Mouse (Mus musculus) erythroid progenitor cell, adult 5-6 weeks (primary cell): ENCODE data around the gene Abca5. TPM values are rescaled to one million over a fixed set of nuclear protein-coding genes. Genes with fewer than 3 reads are reported as not detected.

ENCODE experiments used
- ATAC-seq: replicated peaks from 2 replicates; pipeline ENCODE4 v1.8.0; 2016; ENCODE audit warnings: moderate number of reproducible peaks, mild to moderate bottlenecking, moderate TSS enrichment, inconsistent platforms; ENCODE audit not compliant: poor library complexity, low FRiP score, severe bottlenecking
- total RNA-seq, 2 experiments: library from RNA; stranded (forward) in 1 of 2; stranded (reverse) in 1 of 2; fragments of 150-400 nt in 1 of 2; fragments of 186-747, 209-891 nt in 1 of 2; gene quantifications; 2 replicates each; pipeline versions ENCODE4 v1.2.3 to v1.2.4; 2015 to 2017; ENCODE audit warnings: low replicate concordance in 2 of 2

Gene Abca5
- total RNA-seq, 2 experiments from 2014 or later = not detected

GRCm38 (mm10) chr11:110232975-110233374 lies 104.5 kb downstream of the Abca5 start:
- ATAC-seq = no peak

Other genes starting within 250 kb of the Abca5 start
- not detected in 2 replicates for gene Abca8a, start 241.7 kb downstream of the Abca5 start, total RNA-seq (2015; ENCODE audit: low replicate concordance)
- gene Abca8a, start 241.7 kb downstream of the Abca5 start, total RNA-seq (2017; ENCODE audit: low replicate concordance) = 0.13 and 0.76 TPM in 2 replicates
- 1.1 and 1.3 TPM in 2 replicates for gene Abca9, start 169.5 kb downstream of the Abca5 start, total RNA-seq (2015; ENCODE audit: low replicate concordance)
- gene Abca9, start 169.5 kb downstream of the Abca5 start, total RNA-seq (2017; ENCODE audit: low replicate concordance) = 1.7 and 2.2 TPM in 2 replicates
- 2.2 TPM in 1 of 2 replicates, not detected in the other for gene Abca6, start 85.9 kb downstream of the Abca5 start, total RNA-seq (2015; ENCODE audit: low replicate concordance)
- 0.38 TPM in 1 of 2 replicates, not detected in the other for gene Abca6, start 85.9 kb downstream of the Abca5 start, total RNA-seq (2017; ENCODE audit: low replicate concordance)
- 4.2 and 4.7 TPM in 2 replicates for gene Map2k6, start 61.4 kb upstream of the Abca5 start, total RNA-seq (2015; ENCODE audit: low replicate concordance)
- gene Map2k6, start 61.4 kb upstream of the Abca5 start, total RNA-seq (2017; ENCODE audit: low replicate concordance) = 0.77 TPM in 1 of 2 replicates, not detected in the other